Mouse (Mus musculus): ENCODE results near the gene Tacc2. TPM values are rescaled to one million over a fixed set of nuclear protein-coding genes. Genes with fewer than 3 reads are reported as not detected.

The Tacc2 gene
- polyA plus RNA-seq, 1 experiment from 2014 or later: 35.9 TPM

GRCm38 (mm10) chr7:130640681-130641080, 63.4 kb downstream of the Tacc2 start:
- Histone ChIP-seq H3K27me3 (no peaks in the 10 kb centered on the region), H3K9me3 (replicated peaks) (no peaks in the 10 kb centered on the region), H3K9ac (no peak overlapping the region), H3K27ac (no peak overlapping the region), H3K4me1 (peaks cover 31% of the 10 kb centered on the region), H3K4me2 (no peak overlapping the region), H3K4me3 (replicated peaks) (no peak overlapping the region), H3K36me3 (no peaks in the 10 kb centered on the region)
- 90% methylated on average over 9 of the region's 9 CpGs for WGBS
- ATAC-seq (replicated peaks; ENCODE audit: low FRiP score): no peak

- 6% methylated on average over 15 of the region's 15 CpGs for WGBS
- H3K4me1 ChIP-seq: peaks cover 40% of the 10 kb centered on the region
- peak overlapping the region; percentile 94 for H3K4me2 ChIP-seq
- no peaks in the 10 kb centered on the region for H3K9me3 ChIP-seq (replicated peaks)
- ATAC-seq (replicated peaks; ENCODE audit: low FRiP score): peak; percentile 55
- H3K27me3 ChIP-seq: no peaks in the 10 kb centered on the region
- peak overlapping the region; percentile 60 for H3K4me3 ChIP-seq (replicated peaks)
- H3K9ac ChIP-seq: peak overlapping the region; percentile 78
- H3K36me3 ChIP-seq: no peaks in the 10 kb centered on the region
- peak overlapping the region; percentile 94 for H3K27ac ChIP-seq
Measured at GRCm38 (mm10) chr7:130645332-130645993, 68.2 kb downstream of the Tacc2 start.

- Histone ChIP-seq H3K36me3 (no peaks in the 10 kb centered on the region), H3K4me1 (peaks cover 40% of the 10 kb centered on the region), H3K9me3 (replicated peaks) (no peaks in the 10 kb centered on the region), H3K9ac (peak overlapping the region; percentile 78), H3K4me2 (peak overlapping the region; percentile 94), H3K4me3 (replicated peaks) (peak overlapping the region; percentile 60), H3K27ac (peak overlapping the region; percentile 94), H3K27me3 (no peaks in the 10 kb centered on the region)
- WGBS: under 1% methylated on average over 55 of the region's 55 CpGs
- peak; percentile 94 for ATAC-seq (replicated peaks; ENCODE audit: low FRiP score)
Measured at GRCm38 (mm10) chr7:130645994-130646761, 68.9 kb downstream of the Tacc2 start.

GRCm38 (mm10) chr7:130646762-130647139, 69.5 kb downstream of the Tacc2 start:
- H3K4me3 ChIP-seq (replicated peaks): peak overlapping the region; percentile 60
- H3K36me3 ChIP-seq: no peaks in the 10 kb centered on the region
- H3K27ac ChIP-seq: peak overlapping the region; percentile 94
- H3K4me1 ChIP-seq: peaks cover 40% of the 10 kb centered on the region
- peak overlapping the region; percentile 94 for H3K4me2 ChIP-seq
- H3K9me3 ChIP-seq (replicated peaks): no peaks in the 10 kb centered on the region
- peak; percentile 41; the same call in 1 of the 2 replicates for ATAC-seq (replicated peaks; ENCODE audit: low FRiP score)
- no peaks in the 10 kb centered on the region for H3K27me3 ChIP-seq
- H3K9ac ChIP-seq: peak overlapping the region; percentile 78
- under 1% methylated on average over 18 of the region's 18 CpGs for WGBS

- WGBS: 72% methylated on average over 4 of the region's 4 CpGs
- ATAC-seq (replicated peaks; ENCODE audit: low FRiP score): no peak
Measured at GRCm38 (mm10) chr7:130648061-130648460, 70.8 kb downstream of the Tacc2 start.

GRCm38 (mm10) chr7:130649257-130649656, 72.0 kb downstream of the Tacc2 start:
- 22% methylated on average over 7 of the region's 7 CpGs for WGBS
- no peak for ATAC-seq (replicated peaks; ENCODE audit: low FRiP score)
- no peak overlapping the region for H3K27ac ChIP-seq

More at GRCm38 (mm10) chr7:130648061-130648460, 70.8 kb downstream of the Tacc2 start:
- Histone ChIP-seq H3K36me3 (no peaks in the 10 kb centered on the region), H3K4me3 (replicated peaks) (no peak overlapping the region), H3K27ac (no peak overlapping the region), H3K27me3 (no peaks in the 10 kb centered on the region), H3K9ac (no peak overlapping the region), H3K4me2 (peak overlapping the region; percentile 94; the same call in 1 of the 2 replicates), H3K4me1 (peaks cover 48% of the 10 kb centered on the region), H3K9me3 (replicated peaks) (no peaks in the 10 kb centered on the region)

GRCm38 (mm10) chr7:130650621-130651020, 73.4 kb downstream of the Tacc2 start:
- Histone ChIP-seq H3K9ac (no peak overlapping the region), H3K36me3 (no peaks in the 10 kb centered on the region), H3K4me3 (replicated peaks) (no peak overlapping the region), H3K27me3 (no peaks in the 10 kb centered on the region), H3K9me3 (replicated peaks) (no peaks in the 10 kb centered on the region), H3K4me2 (no peak overlapping the region), H3K4me1 (peaks cover 65% of the 10 kb centered on the region), H3K27ac (no peak overlapping the region)
- WGBS: 83% methylated on average over 5 of the region's 5 CpGs
- ATAC-seq (replicated peaks; ENCODE audit: low FRiP score): no peak

More at GRCm38 (mm10) chr7:130649257-130649656, 72.0 kb downstream of the Tacc2 start:
- Histone ChIP-seq H3K4me3 (replicated peaks) (no peak overlapping the region), H3K27me3 (no peaks in the 10 kb centered on the region), H3K36me3 (no peaks in the 10 kb centered on the region), H3K9ac (no peak overlapping the region), H3K9me3 (replicated peaks) (no peaks in the 10 kb centered on the region), H3K4me1 (peaks cover 60% of the 10 kb centered on the region), H3K4me2 (no peak overlapping the region)

- 69% methylated on average over 6 of the region's 6 CpGs for WGBS
- Histone ChIP-seq H3K9ac (no peak overlapping the region), H3K9me3 (replicated peaks) (no peaks in the 10 kb centered on the region), H3K36me3 (no peaks in the 10 kb centered on the region), H3K4me2 (no peak overlapping the region), H3K4me3 (replicated peaks) (no peak overlapping the region), H3K4me1 (peaks cover 63% of the 10 kb centered on the region), H3K27me3 (no peaks in the 10 kb centered on the region), H3K27ac (no peak overlapping the region)
- ATAC-seq (replicated peaks; ENCODE audit: low FRiP score): no peak
Measured at GRCm38 (mm10) chr7:130653036-130653555, 75.9 kb downstream of the Tacc2 start.

GRCm38 (mm10) chr7:130654562-130654961, 77.3 kb downstream of the Tacc2 start:
- Histone ChIP-seq H3K9me3 (replicated peaks) (no peaks in the 10 kb centered on the region), H3K4me2 (no peak overlapping the region), H3K4me3 (replicated peaks) (no peak overlapping the region), H3K36me3 (no peaks in the 10 kb centered on the region), H3K4me1 (peaks cover 49% of the 10 kb centered on the region), H3K27ac (peak overlapping the region; percentile 79), H3K27me3 (no peaks in the 10 kb centered on the region), H3K9ac (no peak overlapping the region)
- no peak for ATAC-seq (replicated peaks; ENCODE audit: low FRiP score)
- WGBS: 30% methylated on average over 2 of the region's 2 CpGs

GRCm38 (mm10) chr7:130656965-130657364, 79.7 kb downstream of the Tacc2 start:
- Histone ChIP-seq H3K36me3 (no peaks in the 10 kb centered on the region), H3K4me2 (no peak overlapping the region), H3K27me3 (no peaks in the 10 kb centered on the region), H3K27ac (no peak overlapping the region), H3K4me1 (peaks cover 47% of the 10 kb centered on the region), H3K9me3 (replicated peaks) (no peaks in the 10 kb centered on the region), H3K9ac (no peak overlapping the region), H3K4me3 (replicated peaks) (no peak overlapping the region)
- peak; percentile 23; the same call in 1 of the 2 replicates for ATAC-seq (replicated peaks; ENCODE audit: low FRiP score)
- WGBS: 85% methylated on average over 8 of the region's 8 CpGs

GRCm38 (mm10) chr7:130657751-130658150, 80.5 kb downstream of the Tacc2 start:
- Histone ChIP-seq H3K9me3 (replicated peaks) (no peaks in the 10 kb centered on the region), H3K4me3 (replicated peaks) (no peak overlapping the region), H3K27ac (no peak overlapping the region), H3K27me3 (no peaks in the 10 kb centered on the region), H3K36me3 (no peaks in the 10 kb centered on the region), H3K9ac (no peak overlapping the region), H3K4me1 (peaks cover 45% of the 10 kb centered on the region), H3K4me2 (no peak overlapping the region)
- no peak for ATAC-seq (replicated peaks; ENCODE audit: low FRiP score)
- 56% methylated on average over 13 of the region's 13 CpGs for WGBS

- Histone ChIP-seq H3K27me3 (no peaks in the 10 kb centered on the region), H3K27ac (no peak overlapping the region), H3K4me1 (peaks cover 35% of the 10 kb centered on the region), H3K9ac (no peak overlapping the region), H3K4me2 (no peak overlapping the region), H3K4me3 (replicated peaks) (no peak overlapping the region), H3K36me3 (peaks cover 12% of the 10 kb centered on the region), H3K9me3 (replicated peaks) (no peaks in the 10 kb centered on the region)
- ATAC-seq (replicated peaks; ENCODE audit: low FRiP score): no peak
- 89% methylated on average over 5 of the region's 5 CpGs for WGBS
Measured at GRCm38 (mm10) chr7:130659129-130659528, 81.9 kb downstream of the Tacc2 start.

All from kidney, embryonic 15.5 days (tissue).